Mouse (Mus musculus) small intestine, adult 2 months (tissue): ENCODE data around the gene Svs1.

Source experiments
- CTCF ChIP-seq: fragments of 200-500 bp; IDR thresholded peaks from 2 replicates; pipeline ENCODE4 v1.5.1; 2012; ENCODE audit warnings: low read depth, mild to moderate bottlenecking, control low read depth, inconsistent platforms, low read length, moderate library complexity, mixed read lengths; ENCODE audit not compliant: insufficient replicate concordance, insufficient read length; ENCODE audit errors: extremely low read depth
- POLR2A ChIP-seq: fragments of 200-500 bp; IDR thresholded peaks from 2 replicates; pipeline ENCODE4 v1.6.1; 2012; ENCODE audit warnings: low read depth, mild to moderate bottlenecking, control low read depth, inconsistent platforms, low read length, moderate library complexity

- TF ChIP-seq POLR2A: no peak
- no peak for TF ChIP-seq CTCF
Measured at GRCm38 (mm10) chr6:49031230-49031629, 44.6 kb downstream of the Svs1 start.
